Mouse (Mus musculus): Measurements from ENCODE around the gene Treml2. TPM values are rescaled to one million over a fixed set of nuclear protein-coding genes. Genes with fewer than 3 reads are reported as not detected.
"Not testable (repeated sequence)": the region's sequence is repeated elsewhere in the genome, so short reads cannot be mapped to it uniquely, and the experiment has no call there.

Treml2 gene
- polyA plus RNA-seq, 1 experiment from 2014 or later = 0.79 TPM

DNA sequence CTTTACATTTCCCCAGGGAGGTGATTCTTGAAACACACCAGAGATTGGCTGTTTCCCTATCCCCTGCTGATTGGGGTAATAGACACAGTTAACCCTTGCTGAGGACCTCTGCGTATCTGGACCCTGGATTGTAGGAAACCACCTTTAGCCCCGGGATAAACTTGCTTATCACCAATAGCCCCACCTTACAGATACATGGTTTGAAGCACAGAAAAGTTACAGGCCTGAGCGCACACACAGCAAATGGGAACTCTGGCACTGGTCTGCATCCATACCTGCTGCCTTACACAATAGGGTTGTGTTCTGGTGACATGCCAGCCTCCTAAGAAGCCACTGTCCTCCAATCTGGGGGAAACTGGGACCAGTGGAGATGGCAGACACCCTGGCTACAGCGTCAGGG, 46.5 kb downstream of the Treml2 start:
- no peak overlapping the region for H3K9ac ChIP-seq (ENCODE audit: low read depth, low read length)
- H3K4me2 ChIP-seq = no peak overlapping the region
- WGBS (ENCODE audit: insufficient replicate concordance) = 76% methylated on average over 4 of the region's 4 CpGs
- H3K27ac ChIP-seq (ENCODE audit: low read depth, low read length) = no peak overlapping the region
- H3K27me3 ChIP-seq (ENCODE audit: control insufficient read depth, insufficient read depth, low read length) = no peaks in the 10 kb centered on the region
- H3K36me3 ChIP-seq (ENCODE audit: control insufficient read depth, insufficient read depth, low read length) = no peaks in the 10 kb centered on the region
- H3K9me3 ChIP-seq (replicated peaks; ENCODE audit: control insufficient read depth, low read length) = no peaks in the 10 kb centered on the region
- ATAC-seq (replicated peaks; ENCODE audit: insufficient number of reproducible peaks, low FRiP score, low TSS enrichment) = no peak
- H3K4me3 ChIP-seq (ENCODE audit: low read depth, low read length) = no peak overlapping the region
- no peaks in the 10 kb centered on the region for H3K4me1 ChIP-seq (ENCODE audit: control insufficient read depth, insufficient read depth, low read length)

GRCm38 (mm10) chr17:48346231-48346630, 46.9 kb downstream of the Treml2 start, which contains the start of gene Trem2:
Trem2 (plus strand) TSS chr17:48346401.
- Histone ChIP-seq H3K27ac (ENCODE audit: low read depth, low read length) (no peak within 1 kb of the TSS), H3K9ac (ENCODE audit: low read depth, low read length) (no peak within 1 kb of the TSS), H3K9me3 (replicated peaks; ENCODE audit: control insufficient read depth, low read length) (no peaks in the 10 kb centered on the region), H3K27me3 (ENCODE audit: control insufficient read depth, insufficient read depth, low read length) (no peaks in the 10 kb centered on the region), H3K4me1 (ENCODE audit: control insufficient read depth, insufficient read depth, low read length) (no peaks in the 10 kb centered on the region), H3K4me3 (ENCODE audit: low read depth, low read length) (no peak within 1 kb of the TSS), H3K4me2 (no peak within 1 kb of the TSS), H3K36me3 (ENCODE audit: control insufficient read depth, insufficient read depth, low read length) (no peaks in the 10 kb centered on the region)
- WGBS (ENCODE audit: insufficient replicate concordance) = 70% methylated on average over 5 of the region's 5 CpGs
- no peak for ATAC-seq (replicated peaks; ENCODE audit: insufficient number of reproducible peaks, low FRiP score, low TSS enrichment)

DNA sequence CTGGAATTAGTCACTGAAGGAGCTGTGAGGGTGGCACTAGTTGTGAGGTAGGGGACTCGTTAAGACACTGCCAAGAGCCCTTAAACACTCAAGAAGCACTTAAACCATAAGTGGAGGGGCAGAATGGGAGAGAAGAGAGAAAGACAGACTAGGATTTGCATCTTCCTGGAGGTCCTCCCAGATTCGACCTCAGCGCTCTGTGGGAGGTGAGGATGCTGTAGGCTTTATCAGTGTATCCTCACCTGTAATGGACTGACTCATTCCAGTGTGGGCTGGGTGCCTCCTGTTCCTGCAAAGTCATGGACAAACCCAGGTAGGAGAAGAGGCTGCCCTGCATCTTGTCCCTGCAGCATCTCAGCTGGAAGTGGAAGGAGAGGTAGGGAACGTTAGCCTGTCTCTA, 47.5 kb downstream of the Treml2 start:
- no peak overlapping the region for H3K4me2 ChIP-seq
- H3K27me3 ChIP-seq (ENCODE audit: control insufficient read depth, insufficient read depth, low read length) = no peaks in the 10 kb centered on the region
- no peak overlapping the region for H3K27ac ChIP-seq (ENCODE audit: low read depth, low read length)
- no peaks in the 10 kb centered on the region for H3K4me1 ChIP-seq (ENCODE audit: control insufficient read depth, insufficient read depth, low read length)
- no peak for ATAC-seq (replicated peaks; ENCODE audit: insufficient number of reproducible peaks, low FRiP score, low TSS enrichment)
- 44% methylated on average over 4 of the region's 4 CpGs for WGBS (ENCODE audit: insufficient replicate concordance)
- no peak overlapping the region for H3K9ac ChIP-seq (ENCODE audit: low read depth, low read length)
- no peak overlapping the region for H3K4me3 ChIP-seq (ENCODE audit: low read depth, low read length)
- H3K36me3 ChIP-seq (ENCODE audit: control insufficient read depth, insufficient read depth, low read length) = no peaks in the 10 kb centered on the region
- no peaks in the 10 kb centered on the region for H3K9me3 ChIP-seq (replicated peaks; ENCODE audit: control insufficient read depth, low read length)

GRCm38 (mm10) chr17:48347287-48347686, 48.0 kb downstream of the Treml2 start:
- Histone ChIP-seq H3K9me3 (replicated peaks; ENCODE audit: control insufficient read depth, low read length) (no peaks in the 10 kb centered on the region), H3K4me2 (no peak overlapping the region), H3K27me3 (ENCODE audit: control insufficient read depth, insufficient read depth, low read length) (no peaks in the 10 kb centered on the region), H3K4me3 (ENCODE audit: low read depth, low read length) (no peak overlapping the region), H3K27ac (ENCODE audit: low read depth, low read length) (no peak overlapping the region), H3K4me1 (ENCODE audit: control insufficient read depth, insufficient read depth, low read length) (no peaks in the 10 kb centered on the region), H3K9ac (ENCODE audit: low read depth, low read length) (no peak overlapping the region), H3K36me3 (ENCODE audit: control insufficient read depth, insufficient read depth, low read length) (no peaks in the 10 kb centered on the region)
- ATAC-seq (replicated peaks; ENCODE audit: insufficient number of reproducible peaks, low FRiP score, low TSS enrichment) = no peak
- 77% methylated on average over 2 of the region's 2 CpGs for WGBS (ENCODE audit: insufficient replicate concordance)

DNA sequence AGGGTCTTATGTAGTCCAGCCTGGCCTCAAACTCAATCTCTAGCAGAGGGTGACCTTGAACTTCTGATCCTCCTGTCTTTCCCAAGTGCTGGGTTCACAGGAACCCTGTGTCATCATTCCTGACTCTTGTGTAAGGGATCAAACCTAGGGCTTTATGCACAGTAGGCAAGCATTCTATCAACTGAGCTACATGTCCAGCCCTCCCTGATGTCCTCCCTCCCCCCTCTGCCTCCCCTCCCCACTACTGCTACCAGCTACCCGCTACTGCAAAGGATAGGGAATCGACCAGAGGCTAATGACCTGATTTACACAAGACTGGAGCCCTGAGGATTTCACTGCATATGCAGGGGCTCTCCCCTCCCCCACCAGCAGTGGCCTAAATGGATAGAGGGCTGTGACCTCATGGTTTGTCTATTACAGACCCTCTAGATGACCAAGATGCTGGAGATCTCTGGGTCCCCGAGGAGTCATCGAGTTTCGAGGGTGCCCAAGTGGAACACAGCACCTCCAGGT, 51.4 kb downstream of the Treml2 start:
- Histone ChIP-seq H3K36me3 (ENCODE audit: control insufficient read depth, insufficient read depth, low read length) (no peaks in the 10 kb centered on the region), H3K9ac (ENCODE audit: low read depth, low read length) (no peak overlapping the region), H3K4me1 (ENCODE audit: control insufficient read depth, insufficient read depth, low read length) (no peaks in the 10 kb centered on the region), H3K4me3 (ENCODE audit: low read depth, low read length) (no peak overlapping the region), H3K27ac (ENCODE audit: low read depth, low read length) (no peak overlapping the region), H3K4me2 (no peak overlapping the region), H3K27me3 (ENCODE audit: control insufficient read depth, insufficient read depth, low read length) (no peaks in the 10 kb centered on the region), H3K9me3 (replicated peaks; ENCODE audit: control insufficient read depth, low read length) (no peaks in the 10 kb centered on the region)
- WGBS (ENCODE audit: insufficient replicate concordance) = 76% methylated on average over 5 of the region's 5 CpGs
- ATAC-seq (replicated peaks; ENCODE audit: insufficient number of reproducible peaks, low FRiP score, low TSS enrichment) = no peak

DNA sequence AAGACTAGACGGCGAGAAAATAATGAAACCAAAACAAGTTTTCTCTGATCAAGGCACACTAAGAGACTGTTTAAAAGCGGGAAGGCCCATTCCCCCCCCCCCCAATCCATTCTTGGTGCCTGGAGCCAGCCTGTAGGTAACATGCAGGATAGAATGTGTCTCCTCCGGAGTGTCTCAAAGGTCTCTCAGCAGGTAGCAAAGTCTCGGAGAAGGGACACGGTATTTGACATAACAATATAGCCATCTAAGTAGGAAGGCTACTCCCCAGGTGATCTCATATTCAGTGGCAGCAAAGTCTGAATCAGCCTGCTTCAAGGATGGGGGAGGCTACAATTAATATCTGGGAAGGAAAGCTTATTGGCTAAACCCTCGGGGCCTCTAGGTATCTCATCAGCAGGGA, 53.7 kb downstream of the Treml2 start:
- H3K4me1 ChIP-seq (ENCODE audit: control insufficient read depth, insufficient read depth, low read length); H3K9ac ChIP-seq (ENCODE audit: low read depth, low read length); ATAC-seq (replicated peaks; ENCODE audit: insufficient number of reproducible peaks, low FRiP score, low TSS enrichment); H3K4me3 ChIP-seq (ENCODE audit: low read depth, low read length); H3K36me3 ChIP-seq (ENCODE audit: control insufficient read depth, insufficient read depth, low read length); H3K9me3 ChIP-seq (replicated peaks; ENCODE audit: control insufficient read depth, low read length); H3K27ac ChIP-seq (ENCODE audit: low read depth, low read length); H3K4me2 ChIP-seq; H3K27me3 ChIP-seq (ENCODE audit: control insufficient read depth, insufficient read depth, low read length): not testable (repeated sequence)
- 78% methylated on average over 7 of the region's 7 CpGs for WGBS (ENCODE audit: insufficient replicate concordance)

DNA sequence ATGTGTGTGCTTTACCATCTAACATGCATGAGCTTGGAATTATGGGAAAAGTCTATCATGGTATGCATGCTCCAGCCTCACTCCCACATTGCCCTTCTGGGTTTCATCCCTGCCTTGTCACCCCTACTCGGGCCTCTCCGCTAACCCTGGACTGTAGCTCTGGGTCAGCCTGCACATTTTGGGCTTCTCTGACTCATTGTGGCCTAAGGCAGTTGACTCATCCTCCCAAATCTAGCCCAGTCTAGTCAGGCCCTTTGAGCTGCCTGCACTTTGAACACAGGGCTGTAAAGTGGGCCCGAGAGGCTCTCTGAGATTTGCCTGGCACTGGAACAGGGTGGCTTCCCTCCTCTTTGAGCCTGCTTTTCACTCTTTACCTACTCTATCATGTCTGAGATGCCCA, 56.5 kb downstream of the Treml2 start:
- Histone ChIP-seq H3K9ac (ENCODE audit: low read depth, low read length) (no peak overlapping the region), H3K27me3 (ENCODE audit: control insufficient read depth, insufficient read depth, low read length) (no peaks in the 10 kb centered on the region), H3K4me1 (ENCODE audit: control insufficient read depth, insufficient read depth, low read length) (peaks cover 3% of the 10 kb centered on the region; the same call in 1 of the 2 replicates), H3K4me2 (no peak overlapping the region), H3K36me3 (ENCODE audit: control insufficient read depth, insufficient read depth, low read length) (no peaks in the 10 kb centered on the region), H3K4me3 (ENCODE audit: low read depth, low read length) (no peak overlapping the region), H3K9me3 (replicated peaks; ENCODE audit: control insufficient read depth, low read length) (no peaks in the 10 kb centered on the region), H3K27ac (ENCODE audit: low read depth, low read length) (no peak overlapping the region)
- ATAC-seq (replicated peaks; ENCODE audit: insufficient number of reproducible peaks, low FRiP score, low TSS enrichment) = no peak
- WGBS (ENCODE audit: insufficient replicate concordance) = 82% methylated on average over 3 of the region's 3 CpGs

- Histone ChIP-seq H3K9ac (ENCODE audit: low read depth, low read length) (no peak overlapping the region), H3K36me3 (ENCODE audit: control insufficient read depth, insufficient read depth, low read length) (no peaks in the 10 kb centered on the region), H3K27ac (ENCODE audit: low read depth, low read length) (no peak overlapping the region), H3K27me3 (ENCODE audit: control insufficient read depth, insufficient read depth, low read length) (no peaks in the 10 kb centered on the region), H3K4me1 (ENCODE audit: control insufficient read depth, insufficient read depth, low read length) (peaks cover 3% of the 10 kb centered on the region; the same call in 1 of the 2 replicates), H3K4me2 (no peak overlapping the region), H3K4me3 (ENCODE audit: low read depth, low read length) (no peak overlapping the region), H3K9me3 (replicated peaks; ENCODE audit: control insufficient read depth, low read length) (no peaks in the 10 kb centered on the region)
- WGBS (ENCODE audit: insufficient replicate concordance) = 47% methylated on average over 2 of the region's 2 CpGs
- ATAC-seq (replicated peaks; ENCODE audit: insufficient number of reproducible peaks, low FRiP score, low TSS enrichment) = no peak
Measured at GRCm38 (mm10) chr17:48357892-48358291, 58.6 kb downstream of the Treml2 start.

- Histone ChIP-seq H3K4me2 (no peak within 1 kb of the TSS), H3K4me1 (ENCODE audit: control insufficient read depth, insufficient read depth, low read length) (peaks cover 8% of the 10 kb centered on the region), H3K27me3 (ENCODE audit: control insufficient read depth, insufficient read depth, low read length) (no peaks in the 10 kb centered on the region), H3K27ac (ENCODE audit: low read depth, low read length) (no peak within 1 kb of the TSS), H3K36me3 (ENCODE audit: control insufficient read depth, insufficient read depth, low read length) (no peaks in the 10 kb centered on the region), H3K9ac (ENCODE audit: low read depth, low read length) (no peak within 1 kb of the TSS), H3K4me3 (ENCODE audit: low read depth, low read length) (no peak within 1 kb of the TSS), H3K9me3 (replicated peaks; ENCODE audit: control insufficient read depth, low read length) (no peaks in the 10 kb centered on the region)
- 75% methylated on average over 7 of the region's 7 CpGs for WGBS (ENCODE audit: insufficient replicate concordance)
- no peak for ATAC-seq (replicated peaks; ENCODE audit: insufficient number of reproducible peaks, low FRiP score, low TSS enrichment)
Measured at GRCm38 (mm10) chr17:48359616-48360015, 60.3 kb downstream of the Treml2 start, which contains the start of gene Treml1. Treml1 (plus strand) TSS chr17:48359916.
